Mouse (Mus musculus) testis, adult 2 months (tissue): ENCODE results near the gene Cotl1.

Experiments
- CTCF ChIP-seq: fragments of 200-500 bp; IDR thresholded peaks from 2 replicates; pipeline ENCODE4 v1.5.1; 2012; ENCODE audit warnings: low read depth, mild to moderate bottlenecking, inconsistent platforms, low read length, moderate library complexity; ENCODE audit not compliant: control insufficient read depth, insufficient read depth, insufficient replicate concordance
- POLR2A ChIP-seq: fragments of 200-500 bp; IDR thresholded peaks from 2 replicates; pipeline ENCODE4 v1.6.1; 2012; ENCODE audit warnings: low read depth, mild to moderate bottlenecking, inconsistent platforms, low read length, moderate library complexity; ENCODE audit not compliant: control insufficient read depth

GRCm38 (mm10) chr8:119834676-119835075, 5.7 kb downstream of the Cotl1 start:
- TF ChIP-seq CTCF = no peak
- no peak for TF ChIP-seq POLR2A
